Mouse (Mus musculus) megakaryocyte, embryonic 14.5 days (primary cell): ENCODE measurements around the gene Slc35a2.

ENCODE experiments used
- FLI1 ChIP-seq: IDR thresholded peaks from 2 replicates; pipeline ENCODE4 v1.6.1; 2012; ENCODE audit warnings: low read length, inconsistent platforms, mixed read lengths
- GATA1 ChIP-seq: IDR thresholded peaks from 3 replicates; pipeline ENCODE4 v1.6.1; 2012; ENCODE audit warnings: mixed read lengths, low read length, inconsistent platforms, borderline replicate concordance

- no peak for TF ChIP-seq GATA1
- no peak for TF ChIP-seq FLI1
Measured at GRCm38 (mm10) chrX:7883841-7884567, at the start of gene Slc35a2.
